Mouse (Mus musculus) midbrain, embryonic 16.5 days (tissue): ENCODE measurements around the gene Otop1. TPM values are rescaled to one million over a fixed set of nuclear protein-coding genes. Genes with fewer than 3 reads are reported as not detected.

Experiments
- ATAC-seq: fragments of 200-750 bp; cut with Nextera tagmentation; 2 replicates; pipeline ENCODE4 v1.8.0; 2017; ENCODE audit warnings: moderate TSS enrichment
- H3K27ac ChIP-seq: fragments of 300-500 bp; sonication (generic); 2 replicates; pipeline ENCODE4 v1.5.1; 2014; ENCODE audit warnings: mild to moderate bottlenecking, low read length, mixed read lengths
- H3K27me3 ChIP-seq: fragments of 300-500 bp; sonication (generic); 2 replicates; pipeline ENCODE4 v1.6.1; 2014; ENCODE audit warnings: low read depth, low read length, mixed read lengths; ENCODE audit not compliant: control insufficient read depth, insufficient read depth
- H3K36me3 ChIP-seq: fragments of 300-500 bp; sonication (generic); 2 replicates; pipeline ENCODE4 v1.6.1; 2014; ENCODE audit warnings: mild to moderate bottlenecking, low read length, moderate library complexity, mixed read lengths; ENCODE audit not compliant: control insufficient read depth, insufficient read depth
- H3K4me1 ChIP-seq: fragments of 300-500 bp; sonication (generic); 2 replicates; pipeline ENCODE4 v1.6.1; 2014; ENCODE audit warnings: mild to moderate bottlenecking, low read length, mixed read lengths; ENCODE audit not compliant: control insufficient read depth, insufficient read depth
- H3K4me2 ChIP-seq: fragments of 300-500 bp; sonication (generic); 2 replicates; pipeline ENCODE4 v1.6.1; 2014; ENCODE audit warnings: mild to moderate bottlenecking, low read length, mixed read lengths
- H3K4me3 ChIP-seq: fragments of 300-500 bp; sonication (generic); 2 replicates; pipeline ENCODE4 v1.5.1; 2014; ENCODE audit warnings: low read depth, mild to moderate bottlenecking, low read length, moderate library complexity, mixed read lengths
- H3K9ac ChIP-seq: fragments of 300-500 bp; sonication (generic); 2 replicates; pipeline ENCODE4 v1.6.1; 2014; ENCODE audit warnings: low read depth, low read length, mixed read lengths
- H3K9me3 ChIP-seq: fragments of 300-500 bp; sonication (generic); replicated peaks from 2 replicates; pipeline ENCODE4 v1.6.1; 2014; ENCODE audit warnings: mild to moderate bottlenecking, low read length, mixed read lengths; ENCODE audit not compliant: control insufficient read depth, poor library complexity, severe bottlenecking
- WGBS: fragments of 180-500 bp; shearing (Covaris S2); extraction: QIAGEN DNeasy Blood & Tissue Kit; methylation state at CpG from one replicate; pipeline ENCODE4 v1.1.7; 2014; 5-methylcytosine and 5-hydroxymethylcytosine counted together
- polyA plus RNA-seq: library from polyadenylated mRNA; unstranded; fragments of >200 nt; fragmentation: Nextera tagmentation; extraction: Ambion mirVana; gene quantifications from 2 replicates; pipeline ENCODE4 v1.2.1, GENCODE M21; 2015

The Otop1 gene
- polyA plus RNA-seq, 1 experiment from 2014 or later = 0.11 TPM

- Histone ChIP-seq H3K4me2 (peak overlapping the region; percentile 68), H3K27ac (no peak overlapping the region), H3K27me3 (peaks cover 46% of the 10 kb centered on the region), H3K4me1 (peaks cover 17% of the 10 kb centered on the region), H3K36me3 (no peaks in the 10 kb centered on the region), H3K9ac (no peak overlapping the region), H3K9me3 (no peaks in the 10 kb centered on the region), H3K4me3 (peak overlapping the region; percentile 39; the same call in 1 of the 2 replicates)
- WGBS = 18% methylated on average over 12 of the region's 12 CpGs
- 0 out of 2 replicates have a peak, but pooled peaks have one; percentile 26 for ATAC-seq
Measured at GRCm38 (mm10) chr5:38277936-38278600, 2.3 kb downstream of the Otop1 start.

- peaks cover 38% of the 10 kb centered on the region for H3K27me3 ChIP-seq
Measured at GRCm38 (mm10) chr5:38280075-38280474, 4.3 kb downstream of the Otop1 start.

GRCm38 (mm10) chr5:38285724-38286123, 10.0 kb downstream of the Otop1 start:
- Histone ChIP-seq H3K4me1 (no peaks in the 10 kb centered on the region), H3K4me2 (no peak overlapping the region), H3K27me3 (no peaks in the 10 kb centered on the region)

More at GRCm38 (mm10) chr5:38280075-38280474, 4.3 kb downstream of the Otop1 start:
- no peak overlapping the region for H3K9ac ChIP-seq
- no peak overlapping the region for H3K4me2 ChIP-seq
- no peaks in the 10 kb centered on the region for H3K36me3 ChIP-seq
- peaks cover 17% of the 10 kb centered on the region for H3K4me1 ChIP-seq
- H3K9me3 ChIP-seq = no peaks in the 10 kb centered on the region
- no peak overlapping the region for H3K4me3 ChIP-seq
- H3K27ac ChIP-seq = no peak overlapping the region
- 41% methylated on average over 1 of the region's 1 CpGs for WGBS
- ATAC-seq = no peak

GRCm38 (mm10) chr5:38288476-38288875, 12.7 kb downstream of the Otop1 start:
- Histone ChIP-seq H3K4me3 (no peak overlapping the region), H3K4me2 (no peak overlapping the region), H3K4me1 (no peaks in the 10 kb centered on the region), H3K9me3 (no peaks in the 10 kb centered on the region), H3K36me3 (no peaks in the 10 kb centered on the region), H3K27ac (no peak overlapping the region), H3K27me3 (no peaks in the 10 kb centered on the region), H3K9ac (no peak overlapping the region)
- WGBS = 85% methylated on average over 3 of the region's 3 CpGs
- ATAC-seq = no peak

More at GRCm38 (mm10) chr5:38285724-38286123, 10.0 kb downstream of the Otop1 start:
- Histone ChIP-seq H3K27ac (no peak overlapping the region), H3K36me3 (no peaks in the 10 kb centered on the region), H3K4me3 (no peak overlapping the region), H3K9me3 (no peaks in the 10 kb centered on the region), H3K9ac (no peak overlapping the region)
- WGBS = 68% methylated on average over 9 of the region's 9 CpGs
- no peak for ATAC-seq

- 83% methylated on average over 12 of the region's 12 CpGs for WGBS
Measured at GRCm38 (mm10) chr5:38301761-38302411, 26.1 kb downstream of the Otop1 start.

GRCm38 (mm10) chr5:38302651-38303050, 26.9 kb downstream of the Otop1 start:
- Histone ChIP-seq H3K27me3 (no peaks in the 10 kb centered on the region), H3K9ac (no peak overlapping the region), H3K36me3 (no peaks in the 10 kb centered on the region), H3K4me2 (no peak overlapping the region), H3K4me3 (no peak overlapping the region), H3K27ac (no peak overlapping the region), H3K9me3 (no peaks in the 10 kb centered on the region), H3K4me1 (no peaks in the 10 kb centered on the region)
- 19% methylated on average over 12 of the region's 12 CpGs for WGBS
- ATAC-seq = no peak

More at GRCm38 (mm10) chr5:38301761-38302411, 26.1 kb downstream of the Otop1 start:
- Histone ChIP-seq H3K36me3 (no peaks in the 10 kb centered on the region), H3K4me1 (no peaks in the 10 kb centered on the region), H3K27ac (no peak overlapping the region), H3K4me3 (no peak overlapping the region), H3K9me3 (no peaks in the 10 kb centered on the region), H3K27me3 (no peaks in the 10 kb centered on the region), H3K4me2 (no peak overlapping the region), H3K9ac (no peak overlapping the region)
- ATAC-seq = no peak

- no peaks in the 10 kb centered on the region for H3K9me3 ChIP-seq
- H3K4me3 ChIP-seq = no peak overlapping the region
- no peaks in the 10 kb centered on the region for H3K27me3 ChIP-seq
- no peaks in the 10 kb centered on the region for H3K4me1 ChIP-seq
- no peak overlapping the region for H3K9ac ChIP-seq
- WGBS = 82% methylated on average over 2 of the region's 2 CpGs
- H3K27ac ChIP-seq = no peak overlapping the region
- no peak for ATAC-seq
- H3K36me3 ChIP-seq = no peaks in the 10 kb centered on the region
- H3K4me2 ChIP-seq = no peak overlapping the region
Measured at GRCm38 (mm10) chr5:38305241-38305640, 29.5 kb downstream of the Otop1 start.

GRCm38 (mm10) chr5:38307255-38308101, 31.7 kb downstream of the Otop1 start:
- WGBS = 9% methylated on average over 26 of the region's 26 CpGs
- H3K36me3 ChIP-seq = no peaks in the 10 kb centered on the region
- no peaks in the 10 kb centered on the region for H3K4me1 ChIP-seq

More at GRCm38 (mm10) chr5:38307255-38308101, 31.7 kb downstream of the Otop1 start:
- peak overlapping the region; percentile 60 for H3K4me2 ChIP-seq
- no peaks in the 10 kb centered on the region for H3K27me3 ChIP-seq
- H3K9me3 ChIP-seq = no peaks in the 10 kb centered on the region
- H3K27ac ChIP-seq = no peak overlapping the region
- peak overlapping the region; percentile 39 for H3K4me3 ChIP-seq
- peak; percentile 92 for ATAC-seq
- peak overlapping the region; percentile 47; the same call in 1 of the 2 replicates for H3K9ac ChIP-seq
